Mouse (Mus musculus) lung, postnatal 0 days (tissue): ENCODE measurements at regions not wholly inside any gene's neighbourhood (a gene's known extent, or its start where the extent isn't known, plus 50 kb on each side); places are given as distances from the start of the nearest gene placed in this dataset.
A peak's percentile ranks its signal among the peaks of the same experiment; 100 is the strongest.
"Not testable (repeated sequence)": the region's sequence is repeated elsewhere in the genome, so short reads cannot be mapped to it uniquely, and the experiment has no call there.

Experiments
- ATAC-seq: fragments of 200-750 bp; cut with Nextera tagmentation; 2 replicates; pipeline ENCODE4 v1.8.0; 2017; ENCODE audit warnings: moderate library complexity
- DNase-seq: peaks from one replicate; pipeline ENCODE4 v3.0.0-alpha.2; 2016; ENCODE audit warnings: low spot score
- H3K27ac ChIP-seq: fragments of 300-500 bp; sonication (generic); 2 replicates; pipeline ENCODE4 v1.5.1; 2014; ENCODE audit warnings: antibody characterized with exemption, mild to moderate bottlenecking, low read length, mixed read lengths
- H3K27me3 ChIP-seq: fragments of 300-500 bp; sonication (generic); replicated peaks from 2 replicates; pipeline ENCODE4 v1.6.1; 2014; ENCODE audit warnings: low read length, mixed read lengths; ENCODE audit not compliant: insufficient read depth
- H3K36me3 ChIP-seq: fragments of 300-500 bp; sonication (generic); 2 replicates; pipeline ENCODE4 v1.6.1; 2014; ENCODE audit warnings: low read length, mixed read lengths; ENCODE audit not compliant: insufficient read depth
- H3K4me1 ChIP-seq: fragments of 300-500 bp; sonication (generic); 2 replicates; pipeline ENCODE4 v1.6.1; 2014; ENCODE audit warnings: antibody characterized with exemption, low read depth, low read length, mixed read lengths; ENCODE audit not compliant: insufficient read depth
- H3K4me2 ChIP-seq: fragments of 300-500 bp; sonication (generic); replicated peaks from 2 replicates; pipeline ENCODE4 v1.6.1; 2014; ENCODE audit warnings: low read depth, mild to moderate bottlenecking, low read length, moderate library complexity, mixed read lengths
- H3K4me3 ChIP-seq: fragments of 300-500 bp; sonication (generic); 2 replicates; pipeline ENCODE4 v1.5.1; 2014; ENCODE audit warnings: low read depth, low read length
- H3K9ac ChIP-seq: fragments of 300-500 bp; sonication (generic); replicated peaks from 2 replicates; pipeline ENCODE4 v1.6.1; 2014; ENCODE audit warnings: low read depth, mild to moderate bottlenecking
- H3K9me3 ChIP-seq: fragments of 300-500 bp; sonication (generic); 2 replicates; pipeline ENCODE4 v1.6.1; 2016; ENCODE audit warnings: low read length, mixed read lengths
- CTCF ChIP-seq: IDR thresholded peaks from 2 replicates; pipeline ENCODE4 v1.5.1; 2016; ENCODE audit warnings: antibody characterized with exemption, mild to moderate bottlenecking
- EP300 ChIP-seq: IDR thresholded peaks from 2 replicates; pipeline ENCODE4 v1.6.1; 2016; ENCODE audit warnings: antibody characterized with exemption, mild to moderate bottlenecking, control low read depth
- WGBS: fragments of 180-500 bp; shearing (Covaris S2); extraction: QIAGEN DNeasy Blood & Tissue Kit; methylation state at CpG from one replicate; pipeline ENCODE4 v1.1.7; 2014; 5-methylcytosine and 5-hydroxymethylcytosine counted together

DNA sequence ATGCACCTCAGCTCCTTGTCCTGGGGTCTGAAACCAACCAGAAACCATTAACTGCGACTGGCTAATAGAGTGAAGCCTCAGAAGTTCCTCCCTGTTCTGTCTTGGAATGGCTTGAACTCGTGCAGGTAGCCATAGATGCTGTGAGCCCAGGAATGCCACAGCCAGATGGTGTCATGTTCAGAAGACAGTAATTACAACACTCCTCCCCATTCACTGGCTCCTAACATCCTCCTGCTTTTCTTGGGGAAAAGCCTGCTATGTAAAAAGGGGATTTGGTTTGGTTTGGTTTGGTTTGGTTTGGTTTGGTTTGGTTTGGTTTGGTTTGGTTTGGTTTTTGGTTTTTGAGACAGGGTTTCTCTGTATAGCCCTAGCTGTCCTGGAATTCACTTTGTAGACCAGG, 59.7 kb upstream of the Chd2 start:
- WGBS = 62% methylated on average over 2 of the region's 2 CpGs

DNA sequence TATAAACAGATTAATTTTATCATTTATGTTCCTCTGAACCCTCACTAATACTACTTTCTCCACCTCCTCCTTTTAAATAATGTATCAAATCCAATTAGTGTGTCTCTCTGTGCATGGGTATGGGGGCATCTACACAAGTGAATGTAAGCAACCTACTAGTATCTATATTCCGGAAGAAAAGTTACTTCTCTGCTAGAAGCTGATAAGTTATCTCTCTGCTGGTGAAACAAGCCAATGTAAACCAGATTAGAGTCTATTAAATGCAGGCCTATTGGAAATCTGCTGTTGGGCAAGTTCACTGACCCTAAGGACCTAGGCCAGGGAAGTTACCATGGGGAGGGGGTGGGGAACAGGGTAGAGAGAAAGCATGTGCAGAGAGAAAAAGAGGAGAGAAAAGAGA, 59.1 kb upstream of the Chd2 start:
- WGBS = 66% methylated on average over 1 of the region's 1 CpGs
- H3K36me3 ChIP-seq = no peaks in the 10 kb centered on the region
- TF ChIP-seq EP300 (no peak), CTCF (no peak)

More for the DNA sequence above, 59.7 kb upstream of the Chd2 start:
- H3K9ac ChIP-seq = no peak overlapping the region
- ATAC-seq = no peak
- no peak for DNase-seq
- no peaks in the 10 kb centered on the region for H3K9me3 ChIP-seq
- no peak overlapping the region for H3K4me2 ChIP-seq
- H3K27ac ChIP-seq = no peak overlapping the region
- no peaks in the 10 kb centered on the region for H3K36me3 ChIP-seq
- no peaks in the 10 kb centered on the region for H3K27me3 ChIP-seq
- H3K4me1 ChIP-seq = peaks cover 4% of the 10 kb centered on the region; the same call in 1 of the 2 replicates
- no peak for TF ChIP-seq EP300
- TF ChIP-seq CTCF = no peak
- H3K4me3 ChIP-seq = no peak overlapping the region

DNA sequence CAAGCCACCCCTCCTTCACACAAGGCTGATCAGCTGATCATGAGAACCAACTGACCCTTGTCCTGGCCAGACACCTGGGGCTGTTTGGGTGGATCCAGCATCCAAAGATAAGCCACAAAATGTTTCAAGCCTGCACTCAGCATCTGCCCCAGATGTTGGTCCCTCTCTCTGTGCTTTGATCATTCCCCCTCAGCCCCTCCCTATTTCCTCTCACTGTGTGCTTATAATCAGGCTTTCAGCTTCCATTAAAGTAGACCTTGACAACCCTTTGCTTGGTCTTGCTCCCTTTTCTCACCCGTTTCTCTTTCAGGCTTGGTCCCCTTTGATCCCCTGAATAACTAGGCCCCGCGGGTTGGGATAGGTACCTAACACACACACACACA, 58.4 kb upstream of the Chd2 start:
- H3K9ac ChIP-seq, H3K27me3 ChIP-seq, H3K4me3 ChIP-seq, ATAC-seq, H3K4me2 ChIP-seq, DNase-seq, H3K9me3 ChIP-seq, H3K36me3 ChIP-seq, H3K27ac ChIP-seq: not testable (repeated sequence)
- H3K4me1 ChIP-seq = peaks cover 10% of the 10 kb centered on the region; the same call in 1 of the 2 replicates
- 79% methylated on average over 3 of the region's 3 CpGs for WGBS

More for the DNA sequence above, 59.1 kb upstream of the Chd2 start:
- DNase-seq (no peak), ATAC-seq (no peak)
- no peak overlapping the region for H3K4me3 ChIP-seq
- no peaks in the 10 kb centered on the region for H3K9me3 ChIP-seq
- peaks cover 10% of the 10 kb centered on the region; the same call in 1 of the 2 replicates for H3K4me1 ChIP-seq
- H3K9ac ChIP-seq = no peak overlapping the region
- H3K27me3 ChIP-seq = no peaks in the 10 kb centered on the region
- H3K4me2 ChIP-seq = no peak overlapping the region
- H3K27ac ChIP-seq = no peak overlapping the region

DNA sequence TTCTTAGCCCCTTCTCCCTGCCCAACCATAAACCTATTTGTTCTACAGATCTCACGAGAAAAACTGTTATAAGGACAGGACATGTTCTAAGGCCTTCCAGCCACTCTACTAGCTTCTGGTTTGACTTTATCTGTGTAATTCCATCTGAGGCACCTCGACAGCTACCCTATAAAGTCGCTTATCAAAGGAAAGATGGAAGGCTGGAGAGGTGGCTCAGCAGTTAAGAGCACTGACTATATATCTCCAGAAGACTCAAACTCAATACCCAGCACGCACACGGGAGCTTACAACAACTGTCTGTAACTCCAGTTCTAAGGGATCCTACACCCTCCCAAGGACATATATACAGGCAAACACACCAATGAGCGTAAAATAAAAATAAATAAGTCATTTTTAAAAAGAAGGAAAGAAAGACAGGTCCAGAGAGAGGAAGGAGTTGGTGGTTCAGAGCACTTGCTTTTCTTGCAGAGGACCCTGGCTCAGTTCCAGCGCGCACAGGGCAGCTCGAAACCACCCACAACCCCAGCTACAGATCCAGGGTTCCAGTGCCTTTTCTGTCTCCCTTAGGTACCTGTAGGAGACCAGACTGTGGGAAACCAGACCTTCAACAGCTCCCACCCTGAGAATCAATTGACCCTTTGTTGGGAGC, 57.8 kb upstream of the Chd2 start:
- 87% methylated on average over 9 of the region's 9 CpGs for WGBS
- Histone ChIP-seq H3K9me3 (no peaks in the 10 kb centered on the region), H3K36me3 (no peaks in the 10 kb centered on the region), H3K27ac (no peak overlapping the region), H3K9ac (no peak overlapping the region), H3K4me1 (peaks cover 10% of the 10 kb centered on the region; the same call in 1 of the 2 replicates), H3K4me2 (no peak overlapping the region), H3K4me3 (no peak overlapping the region), H3K27me3 (no peaks in the 10 kb centered on the region)
- DNase-seq (no peak), ATAC-seq (no peak)
- TF ChIP-seq EP300 (no peak), CTCF (no peak)

DNA sequence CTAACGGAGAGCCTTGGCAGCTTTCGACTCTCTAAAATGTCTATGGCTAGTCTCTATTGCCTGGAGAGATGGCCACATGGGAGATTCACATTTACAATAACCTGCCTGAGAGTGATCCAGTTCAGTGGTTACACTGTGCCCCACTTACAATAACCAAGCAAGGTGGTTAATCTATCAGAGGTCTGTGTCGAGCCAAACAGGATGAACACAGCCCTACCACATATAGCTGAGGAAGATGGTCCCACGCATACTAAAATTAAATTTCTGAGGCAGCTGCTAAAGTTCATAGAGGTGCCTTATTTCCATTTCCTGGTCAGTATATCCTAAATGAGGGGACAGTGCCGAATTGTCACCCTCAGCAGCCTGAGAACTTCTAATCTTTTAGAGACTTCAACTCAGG, 56.3 kb upstream of the Chd2 start:
- Histone ChIP-seq H3K9ac (no peak overlapping the region), H3K27me3 (no peaks in the 10 kb centered on the region), H3K4me3 (no peak overlapping the region), H3K27ac (no peak overlapping the region), H3K36me3 (no peaks in the 10 kb centered on the region), H3K4me1 (peaks cover 10% of the 10 kb centered on the region; the same call in 1 of the 2 replicates), H3K9me3 (no peaks in the 10 kb centered on the region), H3K4me2 (no peak overlapping the region)
- DNase-seq (no peak), ATAC-seq (no peak)
- TF ChIP-seq CTCF (no peak), EP300 (no peak)
- 85% methylated on average over 5 of the region's 5 CpGs for WGBS

DNA sequence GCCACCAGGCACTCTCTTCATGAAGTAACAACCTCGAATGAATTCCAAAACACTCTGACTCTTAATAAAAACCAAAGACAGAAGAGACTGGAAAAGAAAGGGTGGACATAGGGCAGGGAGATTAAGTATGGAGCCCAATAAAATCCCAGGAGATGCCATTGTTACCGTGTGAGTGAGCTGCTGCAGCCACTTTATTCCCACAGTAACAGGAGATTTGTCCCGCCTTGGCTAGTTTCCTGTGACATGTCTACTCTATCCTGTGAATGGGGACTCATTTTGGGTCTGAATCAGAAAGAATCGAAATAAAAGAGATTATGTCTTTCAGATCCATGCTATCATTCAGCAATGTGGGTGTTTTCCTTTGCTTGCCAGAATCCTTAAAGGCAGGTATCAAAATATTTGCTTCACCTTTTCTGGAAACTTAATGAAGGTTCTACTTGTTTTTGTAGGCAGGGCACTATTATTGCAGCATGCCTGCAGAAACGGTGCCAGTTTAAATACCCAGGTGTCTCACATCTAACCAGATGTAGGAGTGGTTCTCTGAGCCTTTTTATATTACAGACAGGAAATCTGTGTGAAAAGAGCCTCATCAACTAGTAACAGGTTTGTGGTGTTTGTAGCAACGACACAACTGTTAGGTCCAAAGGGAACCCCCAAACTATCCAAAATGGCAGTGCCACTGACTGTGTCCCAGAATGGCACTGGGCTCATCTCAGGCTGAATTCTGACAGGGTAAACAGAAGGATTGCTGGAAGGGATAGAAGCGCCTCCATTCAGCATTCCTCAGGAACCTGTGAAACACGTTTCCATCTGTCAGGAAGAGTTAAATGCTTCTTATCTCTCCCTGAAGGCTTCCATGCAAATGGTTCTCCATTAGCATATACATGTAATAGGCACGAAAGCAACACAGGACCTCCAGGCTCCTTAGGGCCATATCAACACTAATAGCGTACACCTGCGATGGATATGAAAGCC, 55.5 kb upstream of the Chd2 start:
- Histone ChIP-seq H3K9me3 (no peaks in the 10 kb centered on the region), H3K9ac (no peak overlapping the region), H3K27ac (peak overlapping the region; percentile 87; the same call in 1 of the 2 replicates), H3K36me3 (no peaks in the 10 kb centered on the region), H3K4me1 (peaks cover 10% of the 10 kb centered on the region; the same call in 1 of the 2 replicates), H3K27me3 (no peaks in the 10 kb centered on the region), H3K4me2 (no peak overlapping the region), H3K4me3 (no peak overlapping the region)
- WGBS = 58% methylated on average over 11 of the region's 11 CpGs
- TF ChIP-seq EP300 (no peak), CTCF (no peak)
- ATAC-seq (no peak), DNase-seq (no peak)
